Mouse (Mus musculus) heart, adult 18-20 months (tissue): ENCODE measurements at regions not wholly inside any gene's neighbourhood (a gene's known extent, or its start where the extent isn't known, plus 50 kb on each side); places are given as distances from the start of the nearest gene placed in this dataset.

Experiments used
- DNase-seq, 2 experiments: peaks; one replicate each; pipeline ENCODE4 v3.0.0; 2021 to 2022; ENCODE audit warnings: mixed read lengths in 1 of 2

DNA sequence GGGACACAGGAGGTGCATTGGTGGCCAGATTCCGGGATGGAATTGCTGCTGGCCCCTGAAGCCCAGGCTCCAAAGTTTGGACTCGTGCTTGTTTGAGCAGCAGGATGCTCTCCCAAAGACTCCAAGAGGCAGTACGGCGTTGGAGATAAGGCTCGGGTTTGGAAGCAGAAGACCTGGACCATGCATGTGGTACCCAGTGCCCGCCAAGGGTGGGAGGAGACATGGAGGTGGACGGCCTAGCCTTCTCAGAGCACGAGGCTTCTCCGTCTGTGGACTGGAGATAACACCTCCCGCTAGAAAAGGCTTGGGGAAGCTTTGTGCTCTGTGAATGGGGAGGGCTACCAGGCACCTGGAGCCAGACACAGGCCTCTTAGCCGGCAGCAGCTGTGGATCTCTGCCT, 271.7 kb downstream of the Rps6kc1 start:
- DNase-seq = no peak

DNA sequence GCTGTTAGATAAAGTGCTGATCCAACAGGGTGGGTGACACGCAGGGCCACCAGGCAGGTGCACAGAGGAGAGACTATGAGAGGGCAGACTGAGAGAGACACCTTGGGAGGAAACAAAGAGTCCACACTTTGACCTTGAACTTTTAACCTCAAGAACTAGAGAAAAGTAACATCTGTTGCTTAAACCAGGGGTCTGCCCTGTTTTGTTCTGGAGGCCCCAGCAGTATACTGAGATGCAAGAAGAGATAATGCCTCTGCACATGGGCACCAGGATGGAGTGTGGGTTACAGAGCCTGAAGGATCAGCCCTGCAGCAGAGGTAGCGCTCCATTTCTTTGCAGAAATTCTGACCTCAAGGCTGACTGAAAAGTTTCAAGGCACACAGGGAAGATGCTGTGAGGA, 276.6 kb downstream of the Rps6kc1 start:
- DNase-seq = no peak

DNA sequence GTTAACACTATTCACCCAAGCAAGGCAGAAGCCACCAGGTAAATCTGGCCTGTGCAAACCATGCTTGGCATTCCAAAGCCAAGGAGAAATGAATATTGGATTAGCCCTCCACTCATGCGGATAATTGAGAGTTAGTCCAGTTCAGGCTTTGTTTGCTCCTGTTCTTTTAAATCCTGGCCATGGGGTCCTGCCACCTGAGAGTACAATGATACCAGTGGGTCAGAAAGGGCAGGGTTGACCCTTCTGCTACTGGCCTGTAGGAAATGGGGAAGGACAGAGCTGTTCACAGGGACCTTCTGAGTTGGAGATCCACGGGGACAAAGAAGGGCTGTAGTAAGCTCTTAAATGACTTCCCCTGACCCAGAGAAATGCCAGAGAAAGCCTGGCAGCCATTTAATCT, 279.9 kb downstream of the Rps6kc1 start:
- no peak for DNase-seq

DNA sequence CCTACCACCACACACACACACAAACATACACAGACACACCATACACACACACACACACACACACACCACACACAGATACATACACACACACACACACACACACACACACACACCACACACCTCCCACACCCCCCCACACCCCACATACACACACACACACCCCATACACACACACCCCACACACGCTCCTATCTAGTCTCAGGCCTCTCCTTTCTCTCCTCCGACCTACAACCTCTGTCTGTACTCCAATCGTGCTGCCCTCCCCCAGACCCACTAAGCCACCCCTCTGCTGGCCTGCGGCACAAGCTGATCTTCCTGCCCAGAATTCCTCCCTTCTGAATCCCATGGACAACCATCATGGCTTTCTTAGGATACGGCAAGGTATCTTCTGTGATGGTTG, 281.4 kb downstream of the Rps6kc1 start:
- no peak for DNase-seq

DNA sequence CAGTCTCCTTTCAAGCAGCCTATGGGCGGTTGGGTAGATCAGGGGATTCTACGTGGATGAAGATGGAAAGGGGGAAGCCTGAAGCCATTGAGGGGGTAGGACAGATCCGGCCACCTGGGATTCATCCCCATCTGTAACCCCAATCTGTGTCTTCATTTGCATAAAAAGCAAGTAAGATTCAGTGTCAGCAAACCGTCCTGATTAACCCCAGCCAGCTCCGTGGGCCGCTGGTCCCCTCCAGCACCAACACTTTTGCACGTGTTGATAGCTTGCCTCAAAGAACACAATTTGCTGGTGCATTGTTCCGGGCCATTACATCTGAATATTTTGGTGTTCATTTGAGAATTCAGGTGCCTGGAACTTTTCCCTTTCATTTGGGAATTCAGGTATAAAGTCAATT, 287.7 kb downstream of the Rps6kc1 start:
- no peak for DNase-seq

DNA sequence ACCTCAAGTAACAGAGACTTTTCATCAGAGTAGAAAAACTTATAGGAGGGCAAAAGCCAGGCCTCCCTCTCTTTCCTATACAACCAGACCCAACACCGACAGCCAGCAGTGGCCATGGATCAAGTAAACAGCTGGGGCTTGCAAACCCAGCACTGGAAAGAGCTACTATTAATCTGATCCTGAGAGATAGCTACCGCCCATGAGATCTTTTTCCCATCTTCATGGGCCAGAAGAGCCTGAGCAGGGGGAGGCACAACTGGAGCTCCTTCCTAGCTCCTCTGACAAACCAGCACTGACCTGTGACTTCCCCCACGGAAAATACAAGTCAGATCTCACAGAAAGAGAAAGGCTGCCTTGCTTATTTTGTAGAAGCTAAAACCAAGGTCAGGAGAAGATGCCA, 311.1 kb downstream of the Rps6kc1 start:
- no peak for DNase-seq

DNA sequence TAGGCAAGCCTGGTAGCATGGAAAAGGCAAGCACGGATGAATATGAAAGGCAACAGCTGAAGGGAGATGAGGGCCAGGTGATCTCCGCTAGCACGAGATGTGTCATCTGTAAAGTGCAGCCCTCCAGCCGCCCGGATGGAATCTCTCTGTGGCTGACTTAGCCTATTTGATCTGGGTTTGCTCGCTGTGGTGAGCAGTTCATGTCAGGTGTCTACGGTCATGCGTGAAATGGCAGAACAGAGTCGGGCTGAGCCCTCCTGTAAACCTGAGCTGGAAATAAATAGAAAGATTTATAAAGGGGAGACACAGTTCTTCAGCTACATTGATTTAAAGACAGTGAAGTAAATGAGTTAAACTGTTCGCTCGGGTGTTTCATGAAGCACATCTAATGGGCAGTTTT, 311.9 kb downstream of the Rps6kc1 start:
- no peak for DNase-seq

DNA sequence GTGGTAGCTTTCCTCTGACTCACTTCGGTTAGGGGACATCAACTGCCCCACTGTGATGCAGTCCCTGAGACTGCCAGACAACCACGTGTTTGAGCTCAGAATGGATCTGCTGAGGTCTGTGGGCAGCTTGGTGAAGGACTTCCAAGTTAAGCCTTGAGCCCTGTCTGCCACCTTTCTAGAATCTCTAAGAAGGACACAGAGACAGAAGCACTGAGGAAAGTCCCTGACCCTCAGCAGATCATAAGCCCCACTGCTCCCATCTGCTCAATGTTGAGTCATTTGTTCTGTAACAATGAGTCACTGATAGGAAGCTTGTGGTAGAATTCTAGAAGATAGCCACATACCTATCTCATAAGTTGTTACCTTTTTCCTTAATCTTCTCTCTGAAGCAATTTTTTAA, 315.4 kb downstream of the Rps6kc1 start:
- DNase-seq = no peak

DNA sequence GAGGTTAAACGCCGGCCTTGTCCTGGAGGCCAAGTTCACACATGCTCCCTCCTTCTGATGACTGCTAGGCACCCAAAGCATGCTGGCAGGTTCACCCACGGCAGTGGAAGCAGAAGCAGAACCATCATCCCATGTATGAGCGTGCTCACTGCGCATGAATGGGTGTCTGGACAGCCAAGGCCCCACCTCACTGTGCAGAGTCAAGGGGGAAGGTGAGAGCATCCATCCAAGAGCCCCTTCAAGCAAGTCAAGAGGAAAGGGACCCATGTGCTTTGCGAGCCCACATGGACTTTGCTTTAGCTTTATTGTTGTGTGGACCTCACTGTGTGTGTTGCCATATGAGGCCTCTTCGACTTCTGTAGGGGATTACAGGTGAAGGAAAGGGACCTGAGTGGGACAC, 319.9 kb downstream of the Rps6kc1 start:
- DNase-seq = no peak

DNA sequence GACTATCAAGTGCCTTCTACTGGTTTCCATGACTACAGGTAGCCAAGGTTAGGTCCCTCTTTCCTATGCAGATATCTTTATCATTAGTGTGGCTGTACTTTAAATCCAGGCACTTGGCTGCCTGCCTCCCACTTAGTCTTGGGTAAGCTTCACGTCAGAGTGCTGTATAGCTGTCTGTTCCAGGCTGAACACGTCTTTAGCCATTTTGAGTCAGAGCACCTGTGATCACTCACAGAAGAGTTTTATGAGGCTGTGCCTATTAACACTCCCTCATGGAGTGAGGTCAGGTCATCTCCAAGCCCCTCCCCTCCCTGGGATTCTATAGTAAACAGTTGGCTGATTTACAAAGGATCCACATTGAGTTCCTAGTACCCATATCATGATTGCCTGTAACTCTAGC, 322.0 kb downstream of the Rps6kc1 start:
- no peak for DNase-seq

DNA sequence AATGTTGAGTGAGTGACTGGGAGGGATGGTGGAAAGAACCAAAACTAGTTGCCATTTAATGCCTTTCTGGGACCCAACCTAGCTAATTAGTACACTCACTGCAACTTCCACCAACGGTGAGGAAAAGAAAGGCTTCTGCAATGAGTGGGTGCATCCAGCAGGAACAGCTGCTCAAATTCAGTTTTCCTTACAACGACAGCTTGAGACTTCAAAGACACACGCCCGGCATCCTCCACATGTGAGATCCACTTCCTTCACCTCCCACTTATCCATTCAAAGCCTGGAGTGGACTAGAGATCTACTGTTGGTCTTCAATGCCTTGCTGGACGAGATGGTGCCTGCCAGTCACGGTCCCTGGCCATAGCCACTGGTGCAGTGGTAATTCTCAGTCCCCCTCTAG, 328.3 kb downstream of the Rps6kc1 start:
- no peak for DNase-seq

DNA sequence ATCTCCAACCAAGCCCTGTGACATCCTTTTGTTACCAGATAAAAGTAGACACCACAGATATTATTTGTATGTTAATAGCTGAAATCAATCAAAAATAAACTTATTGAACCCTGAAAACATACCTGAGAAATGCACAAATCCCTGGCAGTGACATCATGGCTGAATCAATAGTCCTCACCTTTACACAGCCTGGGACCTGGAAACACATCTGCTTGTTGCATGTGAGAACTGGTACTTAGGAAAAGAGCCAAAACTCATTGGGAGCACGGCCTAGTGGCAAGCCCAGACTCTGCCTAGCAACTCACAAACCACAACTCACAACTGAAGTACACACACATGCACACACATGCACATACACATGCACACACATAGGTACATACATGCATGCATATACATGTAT, 330.9 kb downstream of the Rps6kc1 start:
- DNase-seq = no peak

DNA sequence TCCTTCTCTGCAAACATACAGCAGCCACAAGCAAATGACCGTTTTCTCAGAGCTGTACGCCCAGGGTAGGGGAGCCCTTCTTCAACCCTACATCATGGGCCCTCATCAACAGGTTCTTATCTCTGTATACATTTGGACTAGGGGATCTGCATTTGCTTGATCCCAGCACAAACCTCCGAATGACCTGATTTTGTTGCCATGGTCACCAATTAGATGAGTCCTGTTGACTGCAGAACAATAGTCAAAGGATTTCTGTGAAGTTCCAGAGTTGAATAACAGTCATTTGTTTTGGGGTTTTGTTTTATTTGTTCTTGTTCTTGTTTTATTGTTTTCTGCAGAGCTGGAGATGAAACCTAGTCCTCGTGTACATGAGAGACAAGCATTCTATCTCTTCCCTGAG, 340.6 kb downstream of the Rps6kc1 start:
- no peak for DNase-seq

DNA sequence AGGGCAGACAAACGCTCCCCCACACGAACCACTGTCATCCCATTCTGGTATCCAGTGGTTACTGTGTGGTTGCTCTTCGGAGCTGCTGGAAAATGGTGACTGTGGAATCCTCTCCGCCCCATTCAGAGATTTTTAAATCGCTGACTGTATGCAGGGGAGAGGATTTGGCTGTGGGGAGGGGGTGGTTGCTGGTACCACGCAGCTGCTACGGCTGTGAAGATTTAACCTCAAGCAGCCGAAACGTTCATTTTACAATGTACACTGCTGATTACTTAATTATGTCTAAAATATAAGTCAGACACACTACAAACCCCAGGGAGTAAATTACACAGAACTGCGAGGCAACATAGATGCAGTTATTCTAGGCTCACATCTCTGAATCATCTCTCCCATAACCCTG, 341.0 kb downstream of the Rps6kc1 start:
- no peak for DNase-seq

DNA sequence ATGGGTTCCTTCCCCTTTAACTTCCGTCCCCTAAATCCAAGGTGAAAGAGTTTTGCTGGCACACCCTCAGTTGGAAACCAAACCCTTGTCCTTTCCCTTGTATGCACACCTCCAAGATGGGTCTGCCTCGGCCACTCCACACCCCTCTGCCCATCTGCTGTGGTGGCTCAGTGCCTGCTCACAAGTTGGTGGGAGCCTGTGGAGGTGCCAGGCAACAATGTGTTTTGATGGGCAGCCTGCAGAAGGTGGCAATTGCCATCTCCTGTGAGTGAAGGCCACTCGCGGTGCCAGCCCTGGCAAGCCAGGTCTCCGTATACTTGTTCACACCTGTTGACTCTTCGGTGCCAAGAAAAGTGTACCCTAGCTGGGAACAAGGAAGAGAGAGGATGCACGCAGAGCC, 344.8 kb downstream of the Rps6kc1 start:
- DNase-seq = no peak

DNA sequence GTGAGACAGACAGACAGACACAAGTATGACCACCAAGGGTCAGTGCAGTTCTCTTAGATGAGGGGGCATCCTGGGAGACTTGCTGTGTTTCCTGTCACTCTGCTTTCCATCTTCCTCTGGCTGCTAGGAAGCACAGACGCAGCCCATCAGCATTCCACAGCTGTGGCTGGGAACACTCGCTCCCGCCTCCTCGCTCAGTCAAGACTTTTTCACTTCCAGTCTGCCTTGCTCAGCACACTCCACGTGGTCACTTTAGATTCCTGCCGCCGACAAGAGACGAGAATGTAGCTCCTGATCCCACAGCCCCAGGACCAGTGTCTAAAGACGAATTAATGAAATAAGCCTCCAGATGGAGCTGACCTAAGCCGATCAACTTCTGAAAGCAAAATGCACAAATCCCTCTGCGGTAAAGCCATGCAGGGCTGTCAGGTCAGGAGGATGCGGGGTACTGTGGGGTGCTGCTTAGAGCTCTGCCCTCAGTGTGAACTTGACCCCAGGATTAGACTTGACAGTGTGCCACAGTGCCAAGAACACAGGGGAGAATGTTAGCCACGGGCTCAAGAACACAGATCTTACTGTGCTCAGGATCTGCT, 348.6 kb downstream of the Rps6kc1 start:
- DNase-seq = no peak

DNA sequence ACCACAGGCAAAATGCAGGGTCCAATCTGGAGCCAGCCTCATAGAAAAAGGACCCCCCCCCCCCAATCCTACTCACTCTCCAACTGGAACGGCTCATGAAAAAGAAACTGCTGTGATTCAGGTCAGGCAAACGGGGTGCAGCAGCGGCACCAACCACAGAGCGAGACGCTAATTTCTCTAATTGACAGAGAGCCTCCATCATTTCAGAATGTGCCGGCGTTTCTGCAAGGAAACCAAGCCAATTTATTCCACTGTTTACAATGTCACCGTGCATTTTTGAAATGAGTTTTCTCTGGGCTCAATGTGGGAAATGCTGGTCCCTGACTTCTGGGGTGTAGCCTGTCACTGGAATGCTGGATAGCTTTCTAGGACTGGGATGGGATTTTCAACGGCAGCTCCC, 351.5 kb downstream of the Rps6kc1 start:
- DNase-seq = no peak

DNA sequence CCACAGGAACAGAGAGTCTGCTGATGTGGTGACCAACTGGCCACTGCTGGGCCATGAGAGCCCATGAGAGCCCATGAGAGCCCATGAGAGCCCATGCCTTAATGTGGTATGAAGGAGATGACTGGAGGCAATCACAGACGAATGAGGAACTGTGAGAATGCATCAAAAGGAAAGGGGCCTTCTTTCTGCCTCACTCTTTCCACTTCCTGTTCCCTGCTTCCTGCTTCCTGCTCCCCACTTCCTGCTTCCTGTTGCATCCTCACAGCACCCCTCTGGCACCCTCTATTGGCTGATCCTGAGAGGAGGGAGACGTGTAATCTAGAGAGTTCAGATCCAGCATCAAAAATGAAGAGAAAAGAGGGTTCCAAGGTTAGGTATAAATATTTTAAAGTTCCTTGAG, 369.7 kb downstream of the Rps6kc1 start:
- no peak for DNase-seq

DNA sequence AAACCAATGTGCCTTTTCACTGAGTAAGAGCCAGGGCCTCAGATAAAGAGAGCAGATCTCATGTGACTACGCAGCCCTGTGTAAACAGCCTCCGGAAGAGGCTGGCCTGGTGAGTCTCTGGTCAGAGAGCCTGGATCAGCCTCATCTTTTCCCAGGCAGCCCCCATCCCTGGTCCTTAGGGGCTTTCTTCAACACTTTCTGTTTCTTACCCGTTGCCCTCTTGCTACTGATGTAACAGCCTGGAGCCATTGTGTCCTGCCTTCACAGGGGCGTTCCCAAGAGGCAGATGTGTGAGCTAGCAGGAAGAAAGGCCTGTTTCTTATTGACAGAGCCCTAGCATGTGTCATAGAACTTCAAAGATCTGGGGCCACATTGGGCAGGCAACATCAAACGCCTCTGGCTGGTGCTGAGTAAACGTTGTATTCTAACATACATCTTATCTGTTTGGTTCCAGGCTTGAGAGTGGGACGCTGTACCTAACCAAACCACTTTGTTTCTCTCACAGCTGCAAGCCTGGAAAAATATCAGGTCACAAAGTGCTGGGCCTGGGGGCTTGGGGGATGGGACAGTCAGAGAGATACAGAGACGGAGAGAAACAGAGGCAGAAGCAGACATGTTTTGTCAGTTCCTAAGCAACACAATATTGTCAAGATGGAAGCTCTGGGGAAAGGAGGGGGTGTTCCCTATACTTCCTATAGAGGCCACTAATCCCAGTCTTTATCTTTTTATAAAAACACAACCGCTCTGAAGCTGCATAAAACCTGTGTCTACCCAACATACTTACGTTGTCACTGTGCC, 362.6 kb upstream of the Prox1 start:
- DNase-seq = no peak

DNA sequence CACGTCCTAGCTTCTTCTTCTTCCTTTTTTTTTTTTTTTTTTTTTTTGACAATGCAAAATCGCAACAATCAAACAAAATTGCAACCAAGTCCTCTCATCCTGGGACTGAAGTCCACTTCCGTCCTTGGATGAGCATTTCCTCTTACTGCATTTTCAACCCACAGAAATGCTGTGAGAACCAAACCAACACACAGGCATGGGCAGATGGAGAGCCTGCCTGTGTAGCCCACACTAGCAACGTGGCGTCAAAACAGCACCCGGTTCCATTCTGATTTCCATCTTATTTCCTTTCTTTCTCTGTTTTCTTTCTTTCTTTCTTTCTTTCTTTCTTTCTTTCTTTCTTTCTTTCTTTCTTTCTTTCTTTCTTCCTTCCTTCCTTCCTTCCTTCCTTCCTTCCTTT, 360.7 kb upstream of the Prox1 start:
- DNase-seq = no peak

DNA sequence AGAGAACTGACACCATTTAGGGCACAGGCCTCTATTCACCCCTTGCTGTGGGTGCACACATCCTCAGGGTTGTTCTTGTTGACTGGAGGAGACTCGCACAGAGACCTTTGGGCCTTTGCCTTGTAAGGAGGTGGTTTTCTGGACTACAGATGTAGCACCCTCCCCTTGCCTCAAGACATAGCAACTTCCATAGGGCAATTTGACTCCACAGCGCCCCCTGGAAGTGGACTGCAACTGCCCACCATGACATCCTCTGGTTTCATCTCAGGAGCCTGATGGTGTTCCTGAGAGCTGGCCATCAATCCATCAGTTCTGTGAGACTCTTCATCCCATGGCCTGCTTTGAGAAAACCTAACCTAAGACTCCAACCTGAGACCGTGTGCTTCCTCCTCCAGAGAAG, 359.6 kb upstream of the Prox1 start:
- no peak for DNase-seq

DNA sequence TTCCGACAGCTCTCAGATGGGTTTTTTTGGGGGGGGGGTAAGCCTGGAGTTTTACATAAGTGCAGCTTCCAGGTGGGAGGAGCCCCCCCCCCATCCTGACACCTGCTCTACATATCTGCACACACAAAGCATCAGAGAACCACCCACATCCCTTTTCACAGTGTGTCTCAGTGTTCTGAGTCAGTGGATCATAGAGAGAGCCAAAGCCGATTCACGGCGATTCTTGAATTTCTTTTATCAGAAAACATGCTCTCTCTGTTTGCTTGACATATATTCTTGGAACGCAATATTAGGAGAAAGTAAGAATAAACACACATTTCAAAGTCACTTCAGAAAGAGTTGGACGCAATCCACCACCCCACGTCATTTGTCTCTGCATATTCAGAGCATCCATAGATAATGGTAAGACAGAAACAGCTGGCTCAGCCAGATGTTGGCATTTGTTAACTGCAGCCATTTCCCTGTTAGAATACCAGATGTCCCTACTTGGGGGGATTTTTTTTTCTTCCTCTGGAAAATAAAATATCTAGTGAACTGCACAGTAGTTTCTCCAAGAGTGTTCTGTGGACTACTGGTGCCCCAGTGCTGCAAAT, 357.1 kb upstream of the Prox1 start:
- no peak for DNase-seq

DNA sequence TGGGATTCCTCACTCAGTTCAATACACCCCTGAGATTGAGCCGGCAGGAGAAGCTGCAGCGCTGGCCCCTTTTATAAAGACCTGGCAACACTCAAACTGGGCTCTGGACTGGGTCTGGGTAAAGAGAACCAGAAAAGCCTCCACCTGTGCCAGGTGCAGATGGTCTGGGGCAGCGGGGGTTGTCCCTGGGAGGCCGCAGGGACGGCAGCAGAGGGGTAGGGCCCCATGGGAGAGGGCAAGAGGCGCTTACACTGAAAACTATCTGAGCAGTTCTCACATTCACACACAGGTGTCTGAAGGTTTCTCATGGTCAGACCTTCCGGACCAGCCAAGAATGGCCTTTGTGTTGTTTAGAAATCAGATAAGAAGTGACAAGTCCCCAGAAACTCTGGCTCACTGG, 356.1 kb upstream of the Prox1 start:
- DNase-seq = no peak

DNA sequence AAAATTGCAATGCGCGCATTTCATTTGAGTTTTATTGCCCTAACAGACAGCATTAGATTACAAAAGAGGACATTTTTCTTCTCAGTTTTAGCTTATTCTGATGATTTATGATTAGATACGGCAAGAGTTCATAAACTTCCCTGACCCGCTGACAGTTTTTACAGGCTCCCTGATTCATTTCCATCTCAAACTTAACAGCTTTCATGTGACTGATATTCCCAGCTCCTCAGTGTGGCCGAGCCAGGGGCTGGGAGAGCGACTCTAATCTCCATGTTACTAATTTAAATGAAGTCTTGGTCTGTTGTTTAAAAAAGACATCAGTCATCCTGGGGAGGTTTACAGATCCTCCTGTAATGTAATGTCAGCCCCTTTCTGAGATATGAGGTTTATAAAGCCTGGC, 355.5 kb upstream of the Prox1 start:
- no peak for DNase-seq
